Mouse (Mus musculus): ENCODE results near the gene Serpine1.

Gene Serpine1

DNA sequence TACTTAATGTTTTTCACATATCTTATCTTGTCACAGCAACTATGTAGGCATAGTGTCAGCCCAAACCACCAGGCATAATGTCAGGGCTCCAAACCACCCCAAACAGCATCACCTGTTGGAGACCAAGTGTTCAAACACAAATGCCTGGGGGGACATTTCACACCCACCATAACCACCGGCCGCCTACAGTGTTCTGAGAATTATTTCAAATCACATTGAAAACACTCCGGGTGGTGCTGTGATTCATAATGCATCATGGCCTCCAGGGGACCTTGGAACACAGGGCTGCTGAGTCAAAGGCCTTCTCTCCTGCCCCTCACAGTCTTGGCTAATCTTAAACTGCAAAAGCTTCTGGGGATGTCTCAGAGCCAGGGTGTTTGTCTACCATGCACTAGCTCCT, 56.2 kb downstream of the Serpine1 start:
- DNase-seq (ENCODE audit: low spot score) = no peak

DNA sequence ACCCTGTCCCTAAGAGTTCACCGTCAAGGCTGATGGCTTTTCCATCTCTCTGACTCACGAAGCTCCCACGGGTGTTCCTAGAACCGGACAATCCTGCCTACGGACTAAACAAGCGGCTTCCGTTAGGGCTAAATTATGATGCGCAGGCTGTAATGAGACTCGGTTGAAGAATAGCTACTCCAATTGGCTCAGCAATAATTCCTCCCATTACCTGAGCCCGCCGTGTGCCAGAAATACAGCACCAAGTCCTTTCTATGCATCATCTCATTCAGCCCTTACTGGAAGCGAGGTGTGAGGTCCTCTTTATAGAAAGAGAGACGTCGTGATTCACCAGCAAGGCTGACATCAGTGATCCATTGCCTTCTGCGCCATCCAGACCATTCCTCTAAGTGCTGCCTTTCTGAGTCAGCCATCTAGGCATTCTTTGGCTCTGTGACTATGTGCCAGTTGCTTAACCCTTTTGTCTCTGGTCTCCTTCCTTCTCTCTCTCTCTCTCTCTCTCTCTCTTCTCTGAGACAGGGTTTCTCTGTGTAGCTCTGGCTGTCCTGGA, 59.6 kb downstream of the Serpine1 start:
- no peak for DNase-seq (ENCODE audit: low spot score)

Data from testis, postnatal 14 days (tissue).